Mouse (Mus musculus): ENCODE data around the gene H2-M5. TPM values are rescaled to one million over a fixed set of nuclear protein-coding genes. Genes with fewer than 3 reads are reported as not detected.

H2-M5 gene
- polyA plus RNA-seq, 1 experiment from 2014 or later = 0.49 TPM

- ATAC-seq (ENCODE audit: insufficient number of reproducible peaks, low FRiP score, low TSS enrichment, low read depth) (no peak), DNase-seq (ENCODE audit: low spot score) (no peak)
- Histone ChIP-seq H3K9me3 (ENCODE audit: control insufficient read depth, low read length) (no peaks in the 10 kb centered on the region), H3K9ac (ENCODE audit: low read length) (no peak overlapping the region), H3K4me3 (ENCODE audit: low read depth, low read length) (no peak overlapping the region; the same call in 1 of the 2 replicates), H3K36me3 (ENCODE audit: control insufficient read depth, insufficient read depth, low read length) (no peaks in the 10 kb centered on the region), H3K4me2 (ENCODE audit: low read depth, severe bottlenecking) (no peak overlapping the region), H3K27ac (replicated peaks; ENCODE audit: low read depth, low read length) (no peak overlapping the region), H3K27me3 (ENCODE audit: control insufficient read depth, insufficient read depth, low read length) (peaks cover 23% of the 10 kb centered on the region), H3K4me1 (ENCODE audit: control insufficient read depth, insufficient read depth, low read length) (no peaks in the 10 kb centered on the region)
- 6% methylated on average over 24 of the region's 24 CpGs for WGBS
Observed at GRCm38 (mm10) chr17:36988475-36988874, 862 bp downstream of the H2-M5 start.

GRCm38 (mm10) chr17:36982253-36983155 is 6.8 kb downstream of the H2-M5 start:
- DNase-seq (ENCODE audit: low spot score) (no peak), ATAC-seq (ENCODE audit: insufficient number of reproducible peaks, low FRiP score, low TSS enrichment, low read depth) (no peak)
- Histone ChIP-seq H3K9me3 (ENCODE audit: control insufficient read depth, low read length) (no peaks in the 10 kb centered on the region), H3K4me3 (ENCODE audit: low read depth, low read length) (no peak overlapping the region), H3K4me2 (ENCODE audit: low read depth, severe bottlenecking) (no peak overlapping the region), H3K27me3 (ENCODE audit: control insufficient read depth, insufficient read depth, low read length) (peaks cover 3% of the 10 kb centered on the region), H3K4me1 (ENCODE audit: control insufficient read depth, insufficient read depth, low read length) (peaks cover 3% of the 10 kb centered on the region; the same call in 1 of the 2 replicates), H3K36me3 (ENCODE audit: control insufficient read depth, insufficient read depth, low read length) (no peaks in the 10 kb centered on the region), H3K9ac (ENCODE audit: low read length) (no peak overlapping the region), H3K27ac (replicated peaks; ENCODE audit: low read depth, low read length) (no peak overlapping the region)
- 17% methylated on average over 5 of the region's 5 CpGs for WGBS

- DNase-seq (ENCODE audit: low spot score) = peak; percentile 29
- Histone ChIP-seq H3K36me3 (ENCODE audit: control insufficient read depth, insufficient read depth, low read length) (no peaks in the 10 kb centered on the region), H3K9ac (ENCODE audit: low read length) (no peak overlapping the region), H3K9me3 (ENCODE audit: control insufficient read depth, low read length) (no peaks in the 10 kb centered on the region), H3K27ac (replicated peaks; ENCODE audit: low read depth, low read length) (no peak overlapping the region), H3K4me1 (ENCODE audit: control insufficient read depth, insufficient read depth, low read length) (peaks cover 3% of the 10 kb centered on the region; the same call in 1 of the 2 replicates), H3K4me3 (ENCODE audit: low read depth, low read length) (no peak overlapping the region), H3K4me2 (ENCODE audit: low read depth, severe bottlenecking) (peak overlapping the region; percentile 21; the same call in 1 of the 2 replicates), H3K27me3 (ENCODE audit: control insufficient read depth, insufficient read depth, low read length) (no peaks in the 10 kb centered on the region)
- WGBS = 5% methylated on average over 4 of the region's 4 CpGs
- no peak for ATAC-seq (ENCODE audit: insufficient number of reproducible peaks, low FRiP score, low TSS enrichment, low read depth)
Observed at GRCm38 (mm10) chr17:36981845-36982244, 7.5 kb downstream of the H2-M5 start.

GRCm38 (mm10) chr17:36981221-36981813 is 8.0 kb downstream of the H2-M5 start, which contains the start of gene 2410137M14Rik:
Gene 2410137M14Rik, minus strand, starts transcription at chr17:36981237.
- 0 out of 2 replicates have a peak, but pooled peaks have one; percentile 62 for ATAC-seq (ENCODE audit: insufficient number of reproducible peaks, low FRiP score, low TSS enrichment, low read depth)
- Histone ChIP-seq H3K27ac (replicated peaks; ENCODE audit: low read depth, low read length) (no peak within 1 kb of the TSS), H3K4me2 (ENCODE audit: low read depth, severe bottlenecking) (peak within 1 kb of the TSS; percentile 21; the same call in 1 of the 2 replicates)

GRCm38 (mm10) chr17:36973271-36973787 is 16.0 kb downstream of the H2-M5 start:
- ATAC-seq (ENCODE audit: insufficient number of reproducible peaks, low FRiP score, low TSS enrichment, low read depth) = no peak
- H3K27me3 ChIP-seq (ENCODE audit: control insufficient read depth, insufficient read depth, low read length) = no peaks in the 10 kb centered on the region
- no peak overlapping the region for H3K9ac ChIP-seq (ENCODE audit: low read length)
- no peak overlapping the region for H3K27ac ChIP-seq (replicated peaks; ENCODE audit: low read depth, low read length)
- no peaks in the 10 kb centered on the region for H3K9me3 ChIP-seq (ENCODE audit: control insufficient read depth, low read length)
- no peaks in the 10 kb centered on the region for H3K36me3 ChIP-seq (ENCODE audit: control insufficient read depth, insufficient read depth, low read length)
- no peak overlapping the region for H3K4me2 ChIP-seq (ENCODE audit: low read depth, severe bottlenecking)
- DNase-seq (ENCODE audit: low spot score) = no peak
- no peak overlapping the region for H3K4me3 ChIP-seq (ENCODE audit: low read depth, low read length)
- H3K4me1 ChIP-seq (ENCODE audit: control insufficient read depth, insufficient read depth, low read length) = no peaks in the 10 kb centered on the region
- 74% methylated on average over 8 of the region's 8 CpGs for WGBS

More at GRCm38 (mm10) chr17:36981221-36981813, 8.0 kb downstream of the H2-M5 start, which contains the start of gene 2410137M14Rik:
- no peak within 1 kb of the TSS for H3K4me3 ChIP-seq (ENCODE audit: low read depth, low read length)
- DNase-seq (ENCODE audit: low spot score) = peak; percentile 32
- H3K9ac ChIP-seq (ENCODE audit: low read length) = no peak within 1 kb of the TSS
- H3K36me3 ChIP-seq (ENCODE audit: control insufficient read depth, insufficient read depth, low read length) = no peaks in the 10 kb centered on the region
- WGBS = 12% methylated on average over 18 of the region's 18 CpGs
- peaks cover 3% of the 10 kb centered on the region; the same call in 1 of the 2 replicates for H3K4me1 ChIP-seq (ENCODE audit: control insufficient read depth, insufficient read depth, low read length)
- no peaks in the 10 kb centered on the region for H3K9me3 ChIP-seq (ENCODE audit: control insufficient read depth, low read length)
- H3K27me3 ChIP-seq (ENCODE audit: control insufficient read depth, insufficient read depth, low read length) = no peaks in the 10 kb centered on the region

- H3K4me3 ChIP-seq (ENCODE audit: low read depth, low read length) = no peak overlapping the region
- H3K4me1 ChIP-seq (ENCODE audit: control insufficient read depth, insufficient read depth, low read length) = no peaks in the 10 kb centered on the region
- no peak overlapping the region for H3K4me2 ChIP-seq (ENCODE audit: low read depth, severe bottlenecking)
- H3K27ac ChIP-seq (replicated peaks; ENCODE audit: low read depth, low read length) = no peak overlapping the region
- no peaks in the 10 kb centered on the region for H3K9me3 ChIP-seq (ENCODE audit: control insufficient read depth, low read length)
- ATAC-seq (ENCODE audit: insufficient number of reproducible peaks, low FRiP score, low TSS enrichment, low read depth) (no peak), DNase-seq (ENCODE audit: low spot score) (no peak)
- H3K9ac ChIP-seq (ENCODE audit: low read length) = no peak overlapping the region
- WGBS = 83% methylated on average over 3 of the region's 3 CpGs
- no peaks in the 10 kb centered on the region for H3K27me3 ChIP-seq (ENCODE audit: control insufficient read depth, insufficient read depth, low read length)
- no peaks in the 10 kb centered on the region for H3K36me3 ChIP-seq (ENCODE audit: control insufficient read depth, insufficient read depth, low read length)
Observed at GRCm38 (mm10) chr17:36972791-36973190, 16.5 kb downstream of the H2-M5 start.

GRCm38 (mm10) chr17:36971172-36971850 is 18.0 kb downstream of the H2-M5 start:
- H3K9ac ChIP-seq (ENCODE audit: low read length) = no peak overlapping the region
- no peaks in the 10 kb centered on the region for H3K9me3 ChIP-seq (ENCODE audit: control insufficient read depth, low read length)
- H3K27me3 ChIP-seq (ENCODE audit: control insufficient read depth, insufficient read depth, low read length) = no peaks in the 10 kb centered on the region
- no peaks in the 10 kb centered on the region for H3K36me3 ChIP-seq (ENCODE audit: control insufficient read depth, insufficient read depth, low read length)
- H3K4me2 ChIP-seq (ENCODE audit: low read depth, severe bottlenecking) = no peak overlapping the region
- 90% methylated on average over 6 of the region's 6 CpGs for WGBS
- no peak overlapping the region for H3K4me3 ChIP-seq (ENCODE audit: low read depth, low read length)
- ATAC-seq (ENCODE audit: insufficient number of reproducible peaks, low FRiP score, low TSS enrichment, low read depth) (no peak), DNase-seq (ENCODE audit: low spot score) (no peak)
- H3K27ac ChIP-seq (replicated peaks; ENCODE audit: low read depth, low read length) = no peak overlapping the region
- no peaks in the 10 kb centered on the region for H3K4me1 ChIP-seq (ENCODE audit: control insufficient read depth, insufficient read depth, low read length)
